ENCODE assay signal across 9 mouse cellular contexts in the genomic region with DNA sequence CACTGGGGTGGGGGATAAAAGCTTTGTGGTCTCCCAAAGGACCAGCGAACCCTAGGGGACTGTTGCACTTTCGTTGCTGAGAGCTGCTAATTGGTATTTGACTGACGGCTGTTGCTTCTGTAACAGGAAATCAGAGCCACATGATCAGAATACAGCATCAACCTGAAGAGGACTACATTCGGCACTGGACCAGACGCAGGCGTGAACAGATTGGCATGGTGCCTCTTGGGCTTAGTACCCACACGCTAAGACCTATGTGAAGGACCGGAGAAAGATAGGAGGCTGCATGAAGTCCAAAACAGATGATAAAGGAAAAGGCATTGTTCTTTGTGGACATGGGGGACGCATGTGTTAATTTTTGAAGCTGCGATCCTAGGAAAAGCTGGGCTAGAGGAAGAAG. TPM values are rescaled to one million over a fixed set of nuclear protein-coding genes. Genes with fewer than 3 reads are reported as not detected.
DNase-seq lines count a peak whose midpoint lies in the region; ATAC-seq and TF ChIP-seq lines count a peak whose summit lies in the region.
"Had no signal": no experiment of that assay in that cellular context is flagged by ENCODE, and none has a peak within 500 bp of the region (broad histone marks: within the 10 kb centered on the region; RNA-seq: fewer than 3 reads in every experiment).

No protein-coding gene starts in this region.

- H3K36me3 ChIP-seq in heart, embryonic 13.5 days = no peaks in the 10 kb centered on the region
- H3K36me3 ChIP-seq in heart, adult 2 months (ENCODE audit: control insufficient read depth, insufficient read depth, low read length) = no peaks in the 10 kb centered on the region
- H3K36me3 ChIP-seq in intestine, embryonic 14.5 days (ENCODE audit: control insufficient read depth, insufficient read depth, low read length) = no peaks in the 10 kb centered on the region
- H3K36me3 ChIP-seq in liver, embryonic 14.5 days (replicated peaks; ENCODE audit: control insufficient read depth, insufficient read depth, low read depth) = no peaks in the 10 kb centered on the region

- peaks cover 74% of the 10 kb centered on the region for H3K27me3 ChIP-seq in heart, embryonic 13.5 days (replicated peaks)
- peaks cover 18% of the 10 kb centered on the region for H3K27me3 ChIP-seq in heart, adult 2 months (ENCODE audit: control insufficient read depth, insufficient read depth, low read length)
- H3K27me3 ChIP-seq in intestine, embryonic 14.5 days (replicated peaks; ENCODE audit: control insufficient read depth, insufficient read depth, low read length) = peaks cover 26% of the 10 kb centered on the region
- peaks cover 32% of the 10 kb centered on the region for H3K27me3 ChIP-seq in liver, embryonic 14.5 days (ENCODE audit: control insufficient read depth, insufficient read depth, low read length)

- no peak overlapping the region for H3K27ac ChIP-seq in heart, embryonic 13.5 days (replicated peaks)
- H3K27ac ChIP-seq in heart, adult 2 months = no peak overlapping the region
- no peak overlapping the region for H3K27ac ChIP-seq in intestine, embryonic 14.5 days (ENCODE audit: low read depth)
- H3K27ac ChIP-seq in liver, embryonic 14.5 days = no peak overlapping the region

- no peak for ATAC-seq in heart, embryonic 13.5 days (ENCODE audit: extremely low read depth, insufficient number of reproducible peaks, low FRiP score, low TSS enrichment)
- ATAC-seq in intestine, embryonic 14.5 days (replicated peaks; ENCODE audit: low FRiP score, low TSS enrichment, low read depth) = no peak; the same call in 1 of the 2 replicates
- no peak for ATAC-seq in liver, embryonic 14.5 days (ENCODE audit: insufficient read depth)

- no peaks in the 10 kb centered on the region for H3K9me3 ChIP-seq in heart, embryonic 13.5 days
- H3K9me3 ChIP-seq in intestine, embryonic 14.5 days (ENCODE audit: control insufficient read depth, low read length) = no peaks in the 10 kb centered on the region
- H3K9me3 ChIP-seq in liver, embryonic 14.5 days (ENCODE audit: control insufficient read depth, low read length) = no peaks in the 10 kb centered on the region

- no peak for TF ChIP-seq EP300 in heart, adult 2 months (IDR thresholded peaks at IDR 0.05; ENCODE audit: insufficient read depth, low read depth, low read length)
- TF ChIP-seq EP300 in liver, embryonic 14.5 days (IDR thresholded peaks at IDR 0.05; ENCODE audit: low read depth) = no peak

- peak overlapping the region; percentile 79 for H3K9ac ChIP-seq in heart, embryonic 13.5 days
- H3K9ac ChIP-seq in heart, adult 2 months (ENCODE audit: low read depth, low read length) = no peak overlapping the region
- no peak overlapping the region; the same call in 1 of the 2 replicates for H3K9ac ChIP-seq in intestine, embryonic 14.5 days (ENCODE audit: low read length)
- H3K9ac ChIP-seq in liver, embryonic 14.5 days (replicated peaks) = no peak overlapping the region

- WGBS in heart, embryonic 13.5 days = 29% methylated on average over 10 of the region's 10 CpGs
- WGBS in heart, adult 2 months = 37% methylated on average over 10 of the region's 10 CpGs
- 51% methylated on average over 10 of the region's 10 CpGs for WGBS in intestine, embryonic 14.5 days
- WGBS in liver, embryonic 14.5 days (ENCODE audit: insufficient replicate concordance) = 31% methylated on average over 10 of the region's 10 CpGs

- DNase-seq in heart, adult 2 months = no peak
- peak; percentile 80 to 87 for DNase-seq in cerebellum, postnatal 36 days
- DNase-seq in intestine, embryonic 14.5 days (ENCODE audit: low spot score) = no peak
- no peak for DNase-seq in liver, embryonic 14.5 days (ENCODE audit: low read depth in 3 of 3, low spot score in 3 of 3)
- DNase-seq in right cerebral cortex, postnatal 4 days = peak; percentile 57
- no peak for DNase-seq in kidney, adult 18-20 months
- no peak for DNase-seq in urinary bladder, postnatal 10 days (ENCODE audit: low spot score)

- peak overlapping the region; percentile 96 for H3K4me2 ChIP-seq in heart, embryonic 13.5 days
- peak overlapping the region; percentile 93 for H3K4me2 ChIP-seq in intestine, embryonic 14.5 days (ENCODE audit: low read length)
- H3K4me2 ChIP-seq in liver, embryonic 14.5 days (ENCODE audit: low read depth) = peak overlapping the region; percentile 57

- no peaks in the 10 kb centered on the region for H3K79me2 ChIP-seq in heart, adult 2 months (replicated peaks; ENCODE audit: control insufficient read depth, insufficient read depth, low read length)

- no peak for TF ChIP-seq CTCF in heart, adult 2 months (IDR thresholded peaks at IDR 0.05)
- no peak for TF ChIP-seq CTCF in liver, embryonic 14.5 days (IDR thresholded peaks at IDR 0.05; ENCODE audit: low read depth)

- intact Hi-C loops in heart, adult 2 months (cut with DNase I) = no loop called here

- H3K4me3 ChIP-seq in heart, embryonic 13.5 days = peak overlapping the region; percentile 67
- no peak overlapping the region for H3K4me3 ChIP-seq in heart, adult 2 months
- peak overlapping the region; percentile 57 for H3K4me3 ChIP-seq in intestine, embryonic 14.5 days (ENCODE audit: low read depth, low read length)
- no peak overlapping the region for H3K4me3 ChIP-seq in liver, embryonic 14.5 days (ENCODE audit: insufficient read depth in 1 of 2, low read depth in 2 of 2, low read length in 2 of 2)

- H3K4me1 ChIP-seq in heart, embryonic 13.5 days = peaks cover 13% of the 10 kb centered on the region
- no peaks in the 10 kb centered on the region for H3K4me1 ChIP-seq in heart, adult 2 months (ENCODE audit: control insufficient read depth, insufficient read depth, low read length)
- H3K4me1 ChIP-seq in intestine, embryonic 14.5 days (replicated peaks; ENCODE audit: control insufficient read depth, insufficient read depth, low read length) = 0 out of 2 replicates have a peak, but pooled peaks cover 3% of the 10 kb centered on the region
- no peaks in the 10 kb centered on the region for H3K4me1 ChIP-seq in liver, embryonic 14.5 days (replicated peaks; ENCODE audit: control insufficient read depth in 2 of 2, insufficient read depth in 2 of 2, low read length in 1 of 2)

- no peak for TF ChIP-seq POLR2A in heart, adult 2 months (IDR thresholded peaks at IDR 0.05; ENCODE audit: insufficient read depth, low read depth, low read length)

RNA-seq across cellular contexts. Expression of gene Amer2, which starts 4.5 kb away (rescaled TPM):
- 0.73 and 0.94 TPM in 2 replicates for polyA plus RNA-seq in heart, embryonic 13.5 days (2015; fragmentation: Nextera tagmentation; extraction: Ambion mirVana)
- total RNA-seq in heart, adult 2 months (2021) = not detected
- 0.02 TPM in 1 of 2 replicates, not detected in the other for polyA plus RNA-seq in heart, adult 2 months (2012; rRNA removed)
- 1.4 and 1.5 TPM in 2 replicates for polyA plus RNA-seq in intestine, embryonic 14.5 days (2014; fragmentation: Nextera tagmentation; extraction: Ambion mirVana)
- 0.17 and 0.18 TPM in 2 replicates for polyA plus RNA-seq in liver, embryonic 14.5 days (2012; rRNA removed)
- 0.15 and 0.23 TPM in 2 replicates for polyA plus RNA-seq in liver, embryonic 14.5 days (2014; fragmentation: Nextera tagmentation; extraction: Ambion mirVana)
- polyA plus RNA-seq: erythroblast, embryonic 14.5 days had no signal

Comparison
In these comparisons a context has a peak if more than half of its experiments do, and no peak if none do; other contexts are left out.
1. H3K4me3 ChIP-seq: peak in heart, embryonic 13.5 days (single experiment) and intestine, embryonic 14.5 days (single experiment); none in heart, adult 2 months (single experiment) and liver, embryonic 14.5 days (0 of 2).
2. DNase-seq: peak in cerebellum, postnatal 36 days (2 of 2) and right cerebral cortex, postnatal 4 days (single experiment); none in heart, adult 2 months (0 of 2), intestine, embryonic 14.5 days (single experiment), liver, embryonic 14.5 days (0 of 3), kidney, adult 18-20 months (single experiment) and urinary bladder, postnatal 10 days (single experiment).
3. Peak in every context shown above with its lines, with median percentiles within 50 percentile points of each other: H3K4me2 ChIP-seq.